Mouse (Mus musculus): ENCODE measurements at regions not wholly inside any gene's neighbourhood (a gene's known extent, or its start where the extent isn't known, plus 50 kb on each side); places are given as distances from the start of the nearest gene placed in this dataset.

DNA sequence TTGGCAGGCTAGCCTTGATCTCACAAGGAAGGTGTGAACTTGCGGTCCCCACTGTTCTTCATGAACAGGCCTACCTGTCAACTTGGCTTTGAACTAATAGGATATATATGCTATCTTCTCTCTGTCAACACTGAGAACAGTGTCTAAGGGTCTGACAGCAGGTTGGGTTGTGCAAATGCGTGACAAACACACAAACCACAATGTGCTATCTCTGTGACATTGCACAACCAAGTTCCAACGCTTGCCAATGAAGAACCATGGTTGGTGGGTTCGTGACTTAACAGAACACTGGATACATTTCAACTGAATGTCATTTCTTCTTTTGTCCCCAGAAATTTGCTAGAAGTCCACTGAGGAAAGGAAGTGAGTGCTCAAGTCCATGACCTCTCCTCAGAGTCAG is 696.8 kb upstream of the 4930412O13Rik start:
- no peak overlapping the region for H3K27ac ChIP-seq (ENCODE audit: control insufficient read depth, low read depth, low read length)
- no peaks in the 10 kb centered on the region for H3K36me3 ChIP-seq (ENCODE audit: control insufficient read depth in 1 of 2, insufficient read depth in 2 of 2, low read length in 2 of 2)
- no peaks in the 10 kb centered on the region for H3K9me3 ChIP-seq (replicated peaks; ENCODE audit: insufficient read depth, low read length)
- no peaks in the 10 kb centered on the region for H3K27me3 ChIP-seq (ENCODE audit: control insufficient read depth in 1 of 2, insufficient read depth in 2 of 2, low read length in 2 of 2)
- H3K4me3 ChIP-seq (ENCODE audit: control insufficient read depth in 1 of 2, insufficient read depth in 1 of 2, low read depth in 2 of 2, low read length in 2 of 2), result no peak overlapping the region
- no peak for TF ChIP-seq ZKSCAN1 (IDR thresholded peaks at IDR 0.05; ENCODE audit: low read depth, low read length)
- TF ChIP-seq JUND (IDR thresholded peaks at IDR 0.05; ENCODE audit: low read depth, low read length), result no peak
- TF ChIP-seq MXI1 (IDR thresholded peaks at IDR 0.05; ENCODE audit: low read depth, low read length), result no peak
- H3K9ac ChIP-seq (ENCODE audit: control insufficient read depth, low read depth, low read length, poor library complexity, severe bottlenecking), result no peak overlapping the region
- H3K79me2 ChIP-seq (ENCODE audit: control insufficient read depth, insufficient read depth, low read length, poor library complexity), result no peaks in the 10 kb centered on the region
- no peaks in the 10 kb centered on the region for H3K4me1 ChIP-seq (ENCODE audit: control insufficient read depth in 1 of 2, insufficient read depth in 2 of 2, low read length in 2 of 2)
- DNase-seq (ENCODE audit: low read depth, low spot score), result no peak

DNA sequence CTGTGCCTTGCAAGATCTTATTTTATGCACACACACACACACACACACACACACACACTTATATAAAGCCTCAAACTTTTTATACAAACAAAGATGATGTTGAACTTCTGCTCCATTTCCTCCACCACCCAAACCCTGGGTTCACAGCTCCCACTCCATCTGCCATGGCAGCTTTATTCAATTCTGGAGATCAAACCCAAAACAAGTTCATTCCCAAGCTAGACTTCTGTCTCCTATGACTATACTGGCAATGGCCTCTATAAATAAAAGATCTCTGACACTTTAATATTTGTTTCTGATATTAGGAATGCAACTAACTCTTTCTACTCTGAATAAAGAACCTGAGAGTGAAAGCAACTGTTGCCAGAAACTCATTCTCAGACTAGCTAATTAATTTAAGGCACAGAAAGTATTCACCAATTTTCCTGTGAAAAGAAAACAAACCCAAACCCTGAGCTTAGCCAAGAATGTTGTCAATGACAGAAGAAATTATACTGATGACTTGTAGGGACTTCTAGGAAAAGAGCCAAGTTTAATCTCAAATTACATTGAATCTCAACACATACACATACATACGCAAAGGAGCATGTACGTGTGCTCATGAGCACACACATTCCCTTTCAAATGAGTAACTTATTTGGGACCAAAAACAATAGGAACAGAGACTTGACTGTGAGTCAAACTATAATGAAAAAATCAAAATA is 695.1 kb upstream of the 4930412O13Rik start:
- H3K36me3 ChIP-seq (ENCODE audit: control insufficient read depth in 1 of 2, insufficient read depth in 2 of 2, low read length in 2 of 2), result no peaks in the 10 kb centered on the region
- no peaks in the 10 kb centered on the region for H3K4me1 ChIP-seq (ENCODE audit: control insufficient read depth in 1 of 2, insufficient read depth in 2 of 2, low read length in 2 of 2)
- no peak overlapping the region for H3K9ac ChIP-seq (ENCODE audit: control insufficient read depth, low read depth, low read length, poor library complexity, severe bottlenecking)
- H3K79me2 ChIP-seq (ENCODE audit: control insufficient read depth, insufficient read depth, low read length, poor library complexity), result no peaks in the 10 kb centered on the region
- DNase-seq (ENCODE audit: low read depth, low spot score), result no peak
- H3K27ac ChIP-seq (ENCODE audit: control insufficient read depth, low read depth, low read length), result no peak overlapping the region
- no peak overlapping the region for H3K4me3 ChIP-seq (ENCODE audit: control insufficient read depth in 1 of 2, insufficient read depth in 1 of 2, low read depth in 2 of 2, low read length in 2 of 2)
- TF ChIP-seq HCFC1 (IDR thresholded peaks at IDR 0.05; ENCODE audit: low read depth, low read length) (no peak), MXI1 (IDR thresholded peaks at IDR 0.05; ENCODE audit: low read depth, low read length) (no peak), ELF1 (IDR thresholded peaks at IDR 0.05; ENCODE audit: low read depth, low read length) (no peak)
- no peaks in the 10 kb centered on the region for H3K27me3 ChIP-seq (ENCODE audit: control insufficient read depth in 1 of 2, insufficient read depth in 2 of 2, low read length in 2 of 2)
- H3K9me3 ChIP-seq (replicated peaks; ENCODE audit: insufficient read depth, low read length), result no peaks in the 10 kb centered on the region

DNA sequence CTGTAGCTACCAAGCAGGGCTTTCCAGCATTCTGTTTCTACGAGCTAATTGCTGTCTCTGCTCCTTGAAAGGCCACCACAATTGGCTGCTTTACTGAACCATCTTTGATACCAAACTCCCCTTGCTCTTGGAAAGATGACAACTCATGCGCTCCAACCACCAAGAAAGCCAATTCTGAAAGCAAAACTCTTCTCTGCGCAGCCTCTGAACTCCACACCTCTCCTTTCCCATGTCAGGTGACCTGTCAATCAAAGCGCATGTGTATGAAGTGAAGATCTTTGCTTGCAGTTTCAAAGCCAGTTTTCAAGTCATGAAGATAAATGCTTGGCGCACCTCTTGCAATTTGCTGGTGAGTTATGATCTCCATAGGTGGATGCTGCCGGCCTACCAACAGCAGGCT is 687.9 kb upstream of the 4930412O13Rik start:
- Histone ChIP-seq H3K27ac (ENCODE audit: control insufficient read depth, low read depth, low read length) (no peak overlapping the region), H3K9ac (ENCODE audit: control insufficient read depth, low read depth, low read length, poor library complexity, severe bottlenecking) (no peak overlapping the region), H3K9me3 (replicated peaks; ENCODE audit: insufficient read depth, low read length) (no peaks in the 10 kb centered on the region), H3K79me2 (ENCODE audit: control insufficient read depth, insufficient read depth, low read length, poor library complexity) (no peaks in the 10 kb centered on the region), H3K4me1 (ENCODE audit: control insufficient read depth in 1 of 2, insufficient read depth in 2 of 2, low read length in 2 of 2) (no peaks in the 10 kb centered on the region), H3K27me3 (ENCODE audit: control insufficient read depth in 1 of 2, insufficient read depth in 2 of 2, low read length in 2 of 2) (no peaks in the 10 kb centered on the region), H3K36me3 (ENCODE audit: control insufficient read depth in 1 of 2, insufficient read depth in 2 of 2, low read length in 2 of 2) (no peaks in the 10 kb centered on the region), H3K4me3 (ENCODE audit: control insufficient read depth in 1 of 2, insufficient read depth in 1 of 2, low read depth in 2 of 2, low read length in 2 of 2) (no peak overlapping the region)
- no peak for TF ChIP-seq POLR2A (IDR thresholded peaks at IDR 0.05; ENCODE audit: control insufficient read depth in 1 of 2, insufficient read depth in 1 of 2, low read depth in 1 of 2, low read length in 2 of 2, poor library complexity in 1 of 2)
- no peak for TF ChIP-seq SIN3A (IDR thresholded peaks at IDR 0.05; ENCODE audit: low read length)
- no peak for TF ChIP-seq CHD1 (IDR thresholded peaks at IDR 0.05; ENCODE audit: low read depth, low read length)
- no peak for TF ChIP-seq ETS1 (IDR thresholded peaks at IDR 0.05; ENCODE audit: low read depth, low read length)
- no peak for TF ChIP-seq BHLHE40 (IDR thresholded peaks at IDR 0.05; ENCODE audit: borderline replicate concordance, low read depth, low read length)
- no peak for TF ChIP-seq HCFC1 (IDR thresholded peaks at IDR 0.05; ENCODE audit: low read depth, low read length)
- TF ChIP-seq KAT2A (conservative IDR thresholded peaks at IDR 0.05; ENCODE audit: low read depth, low read length), result no peak
- no peak for TF ChIP-seq POLR2AphosphoS5 (IDR thresholded peaks at IDR 0.05; ENCODE audit: borderline replicate concordance, low read depth, low read length)
- TF ChIP-seq MYB (IDR thresholded peaks at IDR 0.05; ENCODE audit: low read depth, low read length), result no peak
- TF ChIP-seq USF2 (IDR thresholded peaks at IDR 0.05; ENCODE audit: borderline replicate concordance in 1 of 2, insufficient read depth in 1 of 2, low read depth in 1 of 2, low read length in 2 of 2), result no peak
- no peak for TF ChIP-seq TBP (IDR thresholded peaks at IDR 0.05; ENCODE audit: low read depth, low read length)
- no peak for TF ChIP-seq CHD2 (IDR thresholded peaks at IDR 0.05; ENCODE audit: low read length)
- no peak for DNase-seq (ENCODE audit: low read depth, low spot score)
